In genomic region chr4:54027565-54028237, GRCm38 (mm10) we compare ENCODE assay signal across 11 mouse cellular contexts.
DNase-seq lines count a peak whose midpoint lies in the region; ATAC-seq and TF ChIP-seq lines count a peak whose summit lies in the region.
"Had no signal": no experiment of that assay in that cellular context is flagged by ENCODE, and none has a peak within 500 bp of the region (broad histone marks: within the 10 kb centered on the region; RNA-seq: fewer than 3 reads in every experiment).

No protein-coding gene starts in this region.

- peak; percentile 11 for DNase-seq in heart, adult 11 months
- DNase-seq in heart, postnatal 10 days: no peak
- peak; percentile 43 for DNase-seq in brain, adult 2 months (ENCODE audit: low read depth, low spot score)
- peak; percentile 55 for DNase-seq in forebrain, postnatal 0 days
- DNase-seq in cerebellum, adult 18-20 months: no peak
- DNase-seq in lung, postnatal 4 days: no peak
- DNase-seq: heart, adult 2 months; kidney, postnatal 36 days; thymus, postnatal 14 days had no signal

- H3K4me3 ChIP-seq in forebrain, postnatal 0 days (ENCODE audit: low read depth, low read length): no peak overlapping the region
- no peak overlapping the region for H3K4me3 ChIP-seq in midbrain, embryonic 16.5 days (ENCODE audit: low read depth, low read length)
- H3K4me3 ChIP-seq in intestine, embryonic 16.5 days (ENCODE audit: low read length): no peak overlapping the region
- H3K4me3 ChIP-seq: heart, adult 2 months had no signal

- no peak for TF ChIP-seq CTCF in forebrain, postnatal 0 days (IDR thresholded peaks at IDR 0.05; ENCODE audit: low read depth)

- H3K36me3 ChIP-seq in forebrain, postnatal 0 days (ENCODE audit: insufficient read depth): no peaks in the 10 kb centered on the region
- no peaks in the 10 kb centered on the region for H3K36me3 ChIP-seq in midbrain, embryonic 16.5 days (ENCODE audit: control insufficient read depth, insufficient read depth, low read length)
- H3K36me3 ChIP-seq in intestine, embryonic 16.5 days (ENCODE audit: control insufficient read depth, insufficient read depth, low read length): no peaks in the 10 kb centered on the region

- no peak overlapping the region for H3K9ac ChIP-seq in forebrain, postnatal 0 days
- H3K9ac ChIP-seq in midbrain, embryonic 16.5 days (ENCODE audit: low read depth, low read length): no peak overlapping the region
- H3K9ac ChIP-seq in intestine, embryonic 16.5 days (ENCODE audit: low read depth, low read length): no peak overlapping the region

- intact Hi-C loops in heart, postnatal 10 days (cut with DNase I): no loop called here

- no peak overlapping the region for H3K4me2 ChIP-seq in forebrain, postnatal 0 days (ENCODE audit: low read depth)
- H3K4me2 ChIP-seq in midbrain, embryonic 16.5 days (ENCODE audit: low read length): no peak overlapping the region
- H3K4me2 ChIP-seq in intestine, embryonic 16.5 days (ENCODE audit: low read depth, low read length): no peak overlapping the region

- ATAC-seq in forebrain, postnatal 0 days: peak; percentile 25; the same call in 1 of the 2 replicates
- ATAC-seq in midbrain, embryonic 16.5 days: no peak
- ATAC-seq in intestine, embryonic 16.5 days: no peak

- no peaks in the 10 kb centered on the region for H3K9me3 ChIP-seq in forebrain, postnatal 0 days (ENCODE audit: low read length)
- no peaks in the 10 kb centered on the region for H3K9me3 ChIP-seq in midbrain, embryonic 16.5 days (replicated peaks; ENCODE audit: control insufficient read depth, low read length, poor library complexity, severe bottlenecking)
- H3K9me3 ChIP-seq in intestine, embryonic 16.5 days (ENCODE audit: control insufficient read depth, low read length): no peaks in the 10 kb centered on the region

- H3K27me3 ChIP-seq in forebrain, postnatal 0 days (ENCODE audit: insufficient read depth, low read length): no peaks in the 10 kb centered on the region
- H3K27me3 ChIP-seq in midbrain, embryonic 16.5 days (ENCODE audit: control insufficient read depth, insufficient read depth, low read depth, low read length): no peaks in the 10 kb centered on the region
- H3K27me3 ChIP-seq in intestine, embryonic 16.5 days (replicated peaks; ENCODE audit: control insufficient read depth, insufficient read depth, low read length): no peaks in the 10 kb centered on the region

- H3K27ac ChIP-seq in forebrain, postnatal 0 days (ENCODE audit: low read depth, low read length): no peak overlapping the region
- H3K27ac ChIP-seq in midbrain, embryonic 16.5 days (ENCODE audit: low read length): peak overlapping the region; percentile 60
- H3K27ac ChIP-seq in intestine, embryonic 16.5 days (ENCODE audit: low read length): no peak overlapping the region
- H3K27ac ChIP-seq: heart, adult 2 months had no signal

- 13% methylated on average over 5 of the region's 5 CpGs for WGBS in forebrain, postnatal 0 days
- 7% methylated on average over 5 of the region's 5 CpGs for WGBS in midbrain, embryonic 16.5 days
- 33% methylated on average over 5 of the region's 5 CpGs for WGBS in intestine, embryonic 16.5 days

- peaks cover 11% of the 10 kb centered on the region; the same call in 1 of the 2 replicates for H3K4me1 ChIP-seq in forebrain, postnatal 0 days (ENCODE audit: insufficient read depth)
- peaks cover 31% of the 10 kb centered on the region for H3K4me1 ChIP-seq in midbrain, embryonic 16.5 days (ENCODE audit: control insufficient read depth, insufficient read depth, low read length)
- H3K4me1 ChIP-seq in intestine, embryonic 16.5 days (ENCODE audit: control insufficient read depth, insufficient read depth, low read length): 0 out of 2 replicates have a peak, but pooled peaks cover 3% of the 10 kb centered on the region

Comparison
In these comparisons a context has a peak if more than half of its experiments do, and no peak if none do; other contexts are left out.
1. DNase-seq: peak in heart, adult 11 months (single experiment), brain, adult 2 months (single experiment) and forebrain, postnatal 0 days (single experiment); none in heart, postnatal 10 days (0 of 2), cerebellum, adult 18-20 months (0 of 2) and lung, postnatal 4 days (0 of 2).